Mouse (Mus musculus) adrenal gland (tissue): ENCODE measurements at regions not wholly inside any gene's neighbourhood (a gene's known extent, or its start where the extent isn't known, plus 50 kb on each side); places are given as distances from the start of the nearest gene placed in this dataset.
"Not testable (repeated sequence)": the region's sequence is repeated elsewhere in the genome, so short reads cannot be mapped to it uniquely, and the experiment has no call there.

ENCODE experiments used
- intact Hi-C: fragments of 180-260 bp; cut with DNase I; formaldehyde crosslinking; loops from one replicate; pipeline ENCODE4 v1.15.1; 2025

DNA sequence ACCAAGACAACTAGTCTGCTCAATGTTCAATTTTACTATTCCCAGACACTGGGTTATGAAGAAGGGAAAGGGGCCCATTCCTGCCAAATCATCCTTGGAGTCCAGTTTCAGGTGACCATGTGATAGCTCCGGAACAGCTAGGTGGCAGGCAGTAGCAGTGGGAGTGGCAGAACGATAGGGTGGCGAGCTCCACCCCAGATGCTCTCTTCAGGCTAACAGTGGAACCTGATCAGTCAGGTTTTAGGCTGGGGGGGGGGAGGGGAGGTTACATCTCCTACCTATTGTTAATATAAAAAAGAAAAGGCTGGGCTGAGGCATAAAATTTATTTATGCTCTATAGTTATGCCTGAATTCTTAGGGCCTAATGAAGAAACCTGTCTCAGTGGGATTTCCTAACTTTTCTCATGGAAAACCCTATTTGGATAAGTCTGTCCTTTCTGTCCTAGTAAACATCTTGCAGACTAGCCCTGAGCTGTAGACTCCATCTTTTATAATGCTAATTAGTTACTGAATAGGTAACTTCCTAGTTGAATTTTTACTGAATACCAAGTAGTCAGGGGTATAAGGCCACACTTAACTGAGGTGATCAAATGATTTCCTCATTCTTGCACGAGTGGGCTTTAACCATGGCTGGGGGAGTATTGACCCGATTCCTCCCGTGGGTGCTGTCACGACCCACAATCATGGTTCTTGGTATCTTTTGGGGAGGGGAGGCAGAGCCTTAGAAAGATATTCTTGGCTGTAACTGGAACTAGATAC is 223.2 kb upstream of the Ell2 start:
- intact Hi-C loops = not testable (repeated sequence)

DNA sequence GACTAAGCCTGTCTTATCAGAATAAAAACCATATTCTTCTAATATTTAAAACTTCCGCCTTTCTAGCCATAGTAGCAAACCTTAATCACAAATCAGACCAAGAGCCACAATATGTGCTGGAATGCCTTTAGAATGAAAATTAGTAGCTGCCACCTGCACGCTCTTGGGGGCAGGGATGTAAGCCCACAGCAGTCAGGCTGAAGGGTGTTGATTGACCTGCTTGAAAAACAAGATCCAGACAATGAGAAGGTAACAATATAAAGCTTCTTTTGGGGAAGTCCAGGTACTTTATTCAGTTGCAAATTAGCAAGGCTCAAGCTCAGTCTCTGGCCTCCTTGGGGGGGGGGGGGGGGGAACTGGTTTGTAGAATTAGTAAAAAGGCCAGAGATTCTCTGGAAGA is 222.3 kb upstream of the Ell2 start:
- intact Hi-C loops = not testable (repeated sequence)

DNA sequence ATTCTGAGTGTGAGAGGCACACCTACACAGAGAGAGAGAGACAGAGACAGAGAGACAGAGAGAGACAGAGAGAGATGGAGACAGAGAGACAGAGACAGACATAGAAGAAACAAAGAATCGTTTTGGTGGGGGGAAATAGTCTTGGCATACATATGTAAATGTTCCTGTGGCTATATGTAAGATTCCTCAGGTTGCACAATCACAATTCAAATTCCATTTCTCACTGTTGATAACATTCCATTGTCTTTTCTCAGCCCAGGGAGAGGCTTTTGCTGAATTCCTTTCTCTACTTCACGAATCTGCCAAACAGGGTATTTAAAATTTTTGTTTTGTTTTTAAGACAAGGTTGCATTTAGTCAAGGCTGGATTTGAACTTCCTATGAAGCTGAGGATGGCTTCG is 205.0 kb upstream of the Ell2 start:
- intact Hi-C loops = no loop called here

DNA sequence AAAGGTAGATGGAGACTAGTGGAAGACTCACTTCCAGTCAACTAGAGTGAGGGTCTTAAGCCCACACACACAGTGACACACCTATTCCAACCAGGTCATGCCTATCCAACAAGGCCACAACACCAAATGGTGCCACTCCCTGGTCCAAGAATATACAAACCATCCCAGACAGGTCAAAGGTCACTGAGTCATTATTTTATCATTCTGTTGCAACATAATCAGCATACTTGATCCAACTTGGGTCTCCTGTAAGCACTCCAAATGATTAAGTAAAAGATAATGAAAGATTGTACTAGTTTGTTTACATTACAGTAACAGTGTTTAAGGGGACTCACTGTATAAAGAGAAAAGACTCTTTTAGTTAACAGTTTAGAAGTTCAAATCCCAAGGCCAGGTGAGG is 203.2 kb upstream of the Ell2 start:
- intact Hi-C loops = no loop called here

DNA sequence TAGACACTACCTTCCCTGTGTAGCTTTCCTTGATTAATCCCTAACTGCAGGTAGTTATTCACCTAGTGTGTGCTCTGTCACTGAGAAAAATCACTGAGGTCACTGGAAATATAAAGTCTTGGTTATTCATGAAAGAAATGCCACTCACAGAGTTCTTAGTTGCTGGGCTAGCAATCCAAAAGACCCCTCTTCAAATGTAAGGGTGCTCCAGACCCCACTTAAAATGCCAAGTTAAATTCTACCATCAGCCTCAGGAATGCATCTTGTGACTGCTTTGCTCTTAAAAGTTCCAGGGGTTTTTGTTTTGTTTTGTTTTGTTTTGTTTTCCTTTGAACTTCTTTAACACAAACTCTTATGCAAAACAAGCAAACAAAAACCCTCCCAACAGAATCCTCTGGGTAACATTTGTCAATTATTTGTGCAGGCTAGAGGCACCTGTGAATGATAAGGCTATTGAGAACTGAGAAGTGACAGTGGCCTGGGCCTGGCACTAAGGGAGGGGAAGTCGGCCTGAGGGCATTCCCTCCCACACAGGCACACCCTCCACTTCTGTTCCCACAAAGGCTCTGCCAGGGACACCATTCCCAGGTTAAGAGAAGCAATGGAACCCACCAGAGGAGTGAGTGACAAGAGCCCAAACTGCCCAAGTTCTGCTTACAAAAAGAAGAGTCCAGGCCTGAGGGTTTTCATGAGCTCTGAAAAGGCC is 192.1 kb upstream of the Ell2 start:
- intact Hi-C loops = no loop called here

DNA sequence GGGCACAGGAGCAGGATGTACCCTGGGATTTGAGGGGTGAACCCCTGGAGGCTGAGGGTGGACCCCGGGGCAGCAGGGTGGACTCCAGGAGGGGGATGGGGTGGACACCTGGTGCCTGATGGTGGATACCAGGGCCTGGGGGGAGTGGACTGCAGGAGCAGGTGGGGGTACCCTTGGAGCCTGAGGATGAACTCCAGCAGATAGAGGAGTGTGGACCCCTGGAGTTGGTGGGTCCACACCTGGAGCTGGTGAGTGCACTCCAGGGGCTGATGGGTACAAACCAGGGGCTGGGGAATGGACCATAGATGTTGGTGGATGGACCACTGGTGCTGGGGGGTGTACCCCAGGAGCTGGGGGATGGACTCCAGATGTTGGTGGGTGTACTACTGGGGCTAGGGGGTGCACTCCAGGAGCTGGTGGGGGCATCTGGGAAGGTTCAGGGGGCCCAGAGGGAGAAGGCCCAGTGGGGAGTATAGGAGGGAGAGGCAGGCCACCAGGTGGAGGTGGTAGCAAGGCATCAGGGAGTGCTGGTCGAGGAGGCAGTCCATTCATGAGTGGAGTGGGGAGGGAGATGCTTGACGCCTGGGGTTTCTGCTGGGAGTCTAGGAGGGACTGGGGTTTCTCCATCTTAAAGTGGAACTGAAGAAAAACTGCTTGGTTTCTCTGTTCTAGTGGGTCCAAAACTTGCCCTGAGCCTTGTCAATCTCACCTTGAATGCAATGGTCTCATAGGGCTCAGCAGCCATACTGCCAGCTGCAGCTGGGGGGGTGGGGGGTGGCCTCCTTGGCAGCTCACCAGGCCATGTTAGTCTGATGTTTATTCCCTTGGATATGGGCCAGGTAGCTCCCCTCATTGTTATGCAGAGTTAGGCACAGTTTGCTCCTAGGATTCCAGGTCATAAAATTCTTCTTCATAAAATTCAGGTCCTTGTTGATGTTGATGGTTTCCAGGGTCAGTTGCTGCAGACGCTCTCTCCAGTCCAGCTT is 183.0 kb upstream of the Ell2 start:
- intact Hi-C loops = no loop called here

DNA sequence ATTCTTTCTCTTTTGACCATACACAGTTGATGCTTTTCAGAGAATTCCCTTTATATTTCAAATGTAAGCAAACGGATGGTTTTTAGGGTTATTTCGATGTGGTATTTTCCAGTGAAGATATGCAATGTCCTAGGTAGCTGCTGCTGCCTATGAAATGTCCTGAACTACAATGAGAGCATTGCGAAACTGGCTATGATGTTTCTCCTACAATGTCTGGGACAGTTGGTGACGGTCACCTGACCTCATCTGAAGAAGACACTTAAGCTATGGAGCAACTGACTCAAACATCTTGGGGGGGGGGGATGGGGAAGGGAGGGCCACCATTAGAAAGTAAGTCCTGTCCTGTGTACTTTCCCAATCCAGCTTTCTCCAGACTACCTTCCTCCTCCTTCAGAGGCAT is 182.1 kb upstream of the Ell2 start:
- intact Hi-C loops = no loop called here

DNA sequence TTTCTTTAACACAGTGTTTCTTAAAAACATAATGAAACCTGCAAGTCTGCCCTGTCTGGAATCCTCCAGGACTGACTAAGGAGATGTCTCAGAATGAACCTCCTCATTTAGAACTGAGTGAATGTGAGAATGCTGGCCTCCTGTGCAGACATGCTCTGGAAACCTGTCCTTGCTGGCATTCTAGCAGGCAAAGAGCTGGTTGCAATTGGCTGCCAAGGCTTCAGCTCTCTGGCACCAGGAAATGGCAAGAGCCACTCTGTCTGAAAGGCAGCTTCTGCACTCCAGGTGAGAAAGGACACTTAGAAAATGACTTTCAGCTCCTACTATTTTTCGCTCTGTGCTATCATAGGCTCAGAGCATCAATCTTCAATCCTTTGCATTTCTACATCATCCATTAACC is 175.0 kb upstream of the Ell2 start:
- intact Hi-C loops = no loop called here

DNA sequence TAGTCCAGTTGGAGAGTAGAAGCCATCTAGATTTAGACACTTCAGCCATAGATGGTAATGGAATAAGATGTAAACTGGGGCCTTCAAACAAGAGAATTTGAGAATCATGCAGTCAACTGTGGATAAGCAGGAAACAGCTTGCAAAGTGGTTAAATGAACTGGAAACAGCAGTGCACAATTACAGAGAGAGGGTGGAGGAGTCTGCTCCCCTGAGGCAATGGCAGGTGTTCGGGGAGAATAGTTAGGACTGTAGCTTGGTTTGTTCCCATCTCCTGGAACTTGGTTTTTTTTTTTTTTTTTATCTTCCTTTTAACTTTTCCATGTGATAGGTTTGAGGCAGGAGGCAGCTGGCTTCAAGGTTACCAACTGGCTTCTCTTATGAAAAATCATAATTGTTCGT is 165.1 kb upstream of the Ell2 start:
- intact Hi-C loops = no loop called here

DNA sequence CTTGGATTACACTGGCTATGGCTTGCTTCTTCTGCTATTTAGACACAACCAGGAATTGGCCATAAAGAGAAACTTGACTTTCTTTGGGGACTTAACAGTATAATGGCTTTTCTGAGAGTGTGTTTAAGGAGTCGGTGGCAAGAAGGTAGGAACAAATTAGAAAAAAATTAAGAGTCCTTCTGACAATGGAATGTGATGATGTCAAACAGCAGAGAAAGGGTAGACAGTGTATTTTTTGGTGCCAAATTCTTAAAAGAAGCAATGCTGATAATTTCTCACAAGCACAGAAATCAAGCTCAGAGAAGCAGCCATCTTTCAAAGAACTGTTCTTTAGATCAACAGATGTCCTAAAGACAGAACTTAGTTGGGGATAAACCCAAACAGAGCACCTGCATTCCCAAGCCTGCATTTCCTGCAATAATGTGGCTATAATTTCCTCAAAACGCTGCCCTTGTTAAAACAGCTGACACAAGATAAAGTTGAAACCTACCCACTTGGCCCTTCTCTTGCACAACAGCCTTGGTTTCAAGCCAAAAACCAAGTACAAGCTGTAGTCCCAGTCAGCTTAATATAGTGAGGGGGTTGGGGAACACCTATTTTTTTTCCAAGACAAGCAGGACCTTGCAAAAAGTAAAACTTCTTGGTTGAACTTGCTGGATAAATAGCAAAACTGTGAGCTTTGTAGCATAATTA is 164.2 kb upstream of the Ell2 start:
- intact Hi-C loops = no loop called here

DNA sequence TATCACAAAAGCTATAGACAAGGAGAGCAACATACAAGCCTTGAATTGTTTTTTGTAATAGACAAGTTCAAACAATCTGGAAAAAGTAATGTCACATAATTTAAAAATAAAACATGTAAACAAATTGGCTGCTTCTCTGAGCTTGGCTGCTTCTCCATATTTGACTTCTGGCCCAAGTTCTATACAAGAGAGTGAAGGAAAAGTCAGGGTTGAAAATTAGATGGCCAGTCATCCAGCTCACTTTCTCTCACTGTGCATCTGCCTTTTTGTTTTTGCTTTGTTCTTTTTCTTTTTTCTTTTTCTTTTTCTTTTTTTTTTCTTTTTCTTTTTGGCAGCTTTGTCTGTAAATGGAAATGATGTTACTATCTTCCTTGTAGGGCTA is 163.6 kb upstream of the Ell2 start:
- intact Hi-C loops = no loop called here

DNA sequence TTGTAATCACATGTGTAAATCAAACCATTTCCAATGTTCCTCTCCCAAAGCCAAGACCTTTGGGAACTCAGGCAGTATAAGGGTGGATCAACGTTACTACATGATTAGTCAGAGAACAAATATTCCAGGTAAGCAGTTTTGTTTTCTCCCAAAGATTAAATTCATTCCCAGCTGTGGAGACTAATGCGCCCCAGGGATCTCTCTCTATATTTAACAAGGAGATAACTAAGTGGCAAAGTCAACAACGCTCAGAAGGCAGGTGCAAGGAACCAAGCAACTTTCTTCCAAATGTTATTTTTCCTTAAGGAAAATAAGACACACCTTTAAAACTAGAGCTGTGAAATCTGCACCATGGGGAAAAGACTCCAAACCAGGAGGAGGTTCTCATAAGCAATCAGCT is 163.0 kb upstream of the Ell2 start:
- intact Hi-C loops = no loop called here

DNA sequence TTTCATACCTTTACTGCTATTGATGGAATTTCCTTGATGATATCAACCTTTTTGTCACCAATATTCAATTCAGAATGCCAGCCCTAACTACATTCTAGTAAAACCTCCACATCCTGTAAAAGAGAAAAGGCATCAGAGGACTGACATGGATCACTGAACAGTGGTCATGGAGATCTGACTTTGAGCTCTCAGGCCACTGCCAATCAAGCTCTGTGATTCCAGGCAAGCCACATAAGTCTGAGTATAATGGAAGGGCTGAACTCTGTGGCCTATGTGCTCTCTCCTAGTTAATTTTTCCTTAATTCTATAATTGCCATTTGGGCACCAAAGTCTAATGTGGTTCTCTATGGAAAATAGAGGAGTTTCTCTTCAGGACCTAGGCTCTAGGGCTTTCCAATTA is 161.8 kb upstream of the Ell2 start:
- intact Hi-C loops = no loop called here

DNA sequence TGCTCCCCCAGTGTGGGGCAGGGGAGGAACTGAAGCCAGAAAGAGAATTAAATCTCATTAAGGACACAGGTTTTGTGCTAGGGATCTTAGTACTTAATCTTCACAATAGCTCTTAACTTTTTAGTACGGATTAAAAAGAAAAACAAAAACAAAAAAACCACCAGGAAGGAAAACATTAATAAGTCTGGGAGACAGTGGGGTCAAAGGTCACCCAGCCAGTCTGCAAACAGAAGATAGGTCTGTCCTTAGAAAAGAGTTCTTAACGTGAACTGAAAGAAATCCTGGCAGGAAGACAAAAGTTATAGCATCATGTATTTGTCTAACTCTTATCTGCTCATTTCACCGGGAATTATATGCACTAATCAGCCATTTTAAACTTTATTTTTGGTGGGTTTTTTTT is 158.8 kb upstream of the Ell2 start:
- intact Hi-C loops = no loop called here

DNA sequence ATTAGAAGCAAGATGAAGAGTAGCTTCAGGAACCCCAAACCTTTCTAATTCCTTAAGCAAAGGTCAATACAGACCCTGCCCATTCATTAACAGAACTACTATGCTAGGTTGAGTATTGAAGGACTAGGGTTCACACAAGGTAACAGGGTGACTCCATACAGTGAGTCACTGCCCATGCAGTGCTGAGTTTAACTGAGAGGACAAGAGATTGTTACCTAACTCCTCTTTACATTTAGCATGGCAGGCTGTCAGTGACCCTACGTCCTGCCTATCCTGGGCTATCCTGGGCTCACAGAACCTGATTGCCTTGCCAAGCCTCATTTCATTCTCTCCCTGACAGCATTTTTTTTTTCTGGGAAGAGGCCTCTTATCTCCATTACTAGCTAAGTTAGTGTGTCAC is 127.6 kb upstream of the Ell2 start:
- intact Hi-C loops = no loop called here

DNA sequence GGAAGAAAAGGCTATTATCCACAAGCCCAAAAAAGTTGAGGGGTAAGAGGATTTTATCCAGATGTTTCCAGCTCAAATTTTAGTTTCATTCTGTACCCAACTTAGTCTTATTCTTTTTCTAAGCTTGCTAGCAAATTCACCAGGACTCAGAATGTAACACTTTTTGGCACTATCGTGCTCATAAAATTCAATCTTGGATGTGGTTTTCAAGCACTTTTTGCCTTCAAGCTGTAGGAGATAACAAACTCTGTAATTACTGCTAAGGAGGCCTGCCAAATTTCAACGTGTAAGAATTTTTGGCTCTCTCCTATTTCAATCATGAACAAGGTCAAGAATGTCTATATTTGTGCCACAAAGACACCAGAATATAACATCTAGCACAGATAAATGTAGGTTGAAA is 115.7 kb upstream of the Ell2 start:
- intact Hi-C loops = loop anchor here (10.0 kb wide), 1 partner anchor 204 kb away; no protein-coding TSS in a partner anchor

DNA sequence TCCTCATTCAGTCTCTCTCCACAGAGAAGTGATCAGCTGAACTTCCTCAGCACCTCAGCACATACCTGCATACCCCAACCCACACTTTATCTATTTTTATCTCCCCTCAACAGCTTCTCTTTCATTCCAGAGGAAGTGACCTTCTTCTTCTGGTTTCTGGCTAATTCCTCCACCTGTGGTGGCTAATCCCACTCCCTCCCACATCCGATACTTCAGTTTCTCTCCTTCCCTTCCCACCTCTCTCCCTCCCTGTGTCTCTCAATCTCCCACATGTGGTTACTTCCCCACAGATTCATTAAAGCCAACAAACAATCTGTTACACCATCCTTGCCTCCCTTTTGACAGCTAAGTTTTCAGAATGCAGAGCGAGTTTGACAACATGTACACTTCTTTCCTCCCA is 109.7 kb upstream of the Ell2 start:
- intact Hi-C loops = loop anchor here (10.0 kb wide), 1 partner anchor 198 kb away; no protein-coding TSS in a partner anchor

DNA sequence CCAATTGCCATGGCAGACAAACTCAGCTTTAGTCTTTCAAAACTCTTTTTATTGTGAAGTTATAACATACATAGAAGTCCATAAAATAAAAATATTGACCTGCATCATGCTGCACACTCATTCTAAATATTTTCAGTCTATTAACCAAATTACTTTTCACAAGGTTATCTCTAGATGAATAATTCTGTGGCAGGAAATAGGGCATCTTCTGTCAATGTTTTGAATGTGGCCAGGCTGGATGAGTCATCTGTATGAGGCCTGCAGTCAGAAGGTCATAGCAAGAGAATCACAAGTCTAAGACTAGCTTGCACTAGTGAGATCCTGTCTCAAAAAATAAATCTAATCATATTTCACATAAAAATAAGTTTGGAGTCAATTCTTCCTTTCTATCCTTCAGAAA is 108.4 kb upstream of the Ell2 start:
- intact Hi-C loops = loop anchor here (10.0 kb wide), 1 partner anchor 197 kb away; no protein-coding TSS in a partner anchor

DNA sequence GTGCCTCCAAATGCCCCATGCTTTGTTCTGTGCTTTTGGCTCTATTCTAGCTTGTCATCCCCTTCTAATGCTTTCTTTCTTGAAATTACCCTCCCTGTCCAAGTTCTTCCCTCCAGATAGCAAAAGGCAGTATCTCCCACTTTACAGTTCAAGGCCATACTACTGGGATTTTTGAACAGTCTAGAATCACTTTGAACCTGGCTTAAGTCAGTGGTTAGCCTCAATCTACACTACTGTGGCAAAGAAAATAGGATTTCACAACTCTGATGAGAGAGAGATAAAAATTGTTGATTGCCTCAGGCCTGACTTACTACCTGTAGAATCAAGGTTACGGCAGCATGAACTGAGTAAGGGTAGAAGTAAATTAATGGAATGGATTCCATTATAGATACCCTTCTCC is 107.9 kb upstream of the Ell2 start:
- intact Hi-C loops = loop anchor here (10.0 kb wide), 1 partner anchor 196 kb away; no protein-coding TSS in a partner anchor

DNA sequence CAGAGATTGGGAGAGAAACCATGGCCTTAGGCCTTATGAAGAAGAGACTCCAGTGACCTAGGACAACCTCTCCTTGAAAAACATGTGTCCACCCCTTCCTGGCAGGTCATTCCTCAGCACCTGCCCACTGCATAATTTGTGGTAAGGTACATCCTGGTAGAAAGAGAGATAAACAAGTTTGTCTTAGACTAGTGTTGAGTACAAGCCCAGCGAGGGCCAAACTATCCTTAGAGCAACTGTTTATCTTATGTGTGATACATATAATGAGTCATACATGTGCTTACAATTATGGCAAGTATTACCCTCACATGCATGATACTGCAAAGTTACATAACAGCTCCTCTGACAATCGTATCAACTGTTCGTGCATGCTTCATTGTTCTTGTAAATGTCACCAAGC is 83.3 kb upstream of the Ell2 start:
- intact Hi-C loops = no loop called here

DNA sequence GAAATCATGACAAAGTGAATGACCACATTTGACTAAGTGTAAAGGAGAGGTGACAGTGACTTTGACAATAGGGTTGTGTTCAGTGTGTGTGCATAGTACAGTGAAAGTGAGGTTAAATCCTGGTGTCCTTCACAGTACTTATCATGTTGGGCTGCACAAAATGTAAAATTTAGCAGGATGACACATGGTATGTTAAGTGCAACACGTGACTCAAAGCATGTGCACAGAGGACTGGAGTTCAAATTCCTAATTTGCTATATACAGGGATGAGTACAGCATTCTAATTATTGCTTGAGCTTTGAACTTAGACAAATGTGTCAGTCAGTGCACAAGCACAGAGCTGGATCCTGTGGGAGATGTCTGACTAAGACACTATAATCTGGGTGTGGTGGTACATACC is 79.2 kb upstream of the Ell2 start:
- intact Hi-C loops = no loop called here
